Mouse (Mus musculus): Measurements from ENCODE around the gene Armc3.
A peak's percentile ranks its signal among the peaks of the same experiment; 100 is the strongest.
"Not testable (repeated sequence)": the region's sequence is repeated elsewhere in the genome, so short reads cannot be mapped to it uniquely, and the experiment has no call there.

Gene Armc3

DNA sequence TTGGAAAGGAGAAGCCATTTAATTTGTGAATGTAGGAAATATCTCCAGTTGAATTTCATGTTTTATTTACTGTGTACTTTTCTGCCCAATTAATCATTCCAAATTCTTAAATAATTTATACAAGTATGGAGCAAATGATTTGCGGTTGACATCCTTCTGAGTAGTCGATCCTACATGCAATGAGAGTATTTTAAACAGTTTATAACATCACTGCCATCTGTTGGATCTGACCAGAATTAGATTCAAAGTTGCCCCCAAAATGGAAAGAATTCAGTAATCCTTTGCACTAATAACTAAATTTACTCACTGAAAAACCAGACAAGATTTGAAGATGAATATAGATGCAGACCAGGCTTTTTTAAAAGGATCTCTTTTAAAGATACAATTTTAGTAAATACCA lies 75.5 kb downstream of the Armc3 start:
- DNase-seq (ENCODE audit: low read depth, low spot score) = no peak

DNA sequence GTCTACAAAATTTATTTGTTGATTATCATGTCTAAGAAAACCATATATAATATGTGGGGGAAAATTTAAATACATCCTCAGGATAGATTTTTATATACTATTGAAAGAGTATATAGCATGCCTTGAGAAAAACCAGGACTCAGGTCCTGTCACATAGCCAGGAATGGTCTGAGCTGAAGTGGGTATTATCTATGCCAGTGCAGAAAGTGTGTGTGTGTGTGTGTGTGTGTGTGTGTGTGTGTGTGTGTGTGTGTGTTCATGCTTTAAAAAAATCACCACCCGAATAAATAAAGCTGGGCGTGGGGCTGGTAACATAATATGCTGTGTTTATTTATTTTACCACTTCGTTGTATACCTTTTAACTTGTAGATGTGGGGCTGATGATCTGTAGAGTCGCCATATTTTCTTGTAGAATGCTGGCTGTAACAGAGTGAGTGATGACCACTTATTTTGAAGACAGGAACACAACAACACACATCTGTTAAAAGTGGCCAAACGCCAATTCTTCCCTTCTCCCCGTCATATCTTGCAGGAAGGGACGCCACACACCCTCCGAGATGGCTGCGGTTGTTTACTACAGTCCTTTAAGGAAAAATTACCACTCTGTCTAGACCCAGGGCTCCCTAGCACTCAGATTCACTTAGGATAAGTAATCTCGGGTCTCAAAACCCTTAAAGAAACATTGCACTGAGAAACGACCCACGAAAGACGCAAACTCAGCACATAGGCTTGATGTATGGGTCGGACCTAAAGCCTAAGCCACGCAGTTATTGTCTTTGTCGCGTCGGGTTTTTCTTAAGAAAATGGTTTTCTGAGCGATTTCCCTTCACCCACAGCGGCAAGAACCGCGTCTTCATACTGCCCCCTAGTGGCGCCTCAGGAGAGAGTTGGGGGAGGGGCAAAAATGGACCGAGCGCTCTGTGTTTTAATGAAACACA lies 76.8 kb downstream of the Armc3 start:
- DNase-seq (ENCODE audit: low read depth, low spot score) = peak; percentile 88

DNA sequence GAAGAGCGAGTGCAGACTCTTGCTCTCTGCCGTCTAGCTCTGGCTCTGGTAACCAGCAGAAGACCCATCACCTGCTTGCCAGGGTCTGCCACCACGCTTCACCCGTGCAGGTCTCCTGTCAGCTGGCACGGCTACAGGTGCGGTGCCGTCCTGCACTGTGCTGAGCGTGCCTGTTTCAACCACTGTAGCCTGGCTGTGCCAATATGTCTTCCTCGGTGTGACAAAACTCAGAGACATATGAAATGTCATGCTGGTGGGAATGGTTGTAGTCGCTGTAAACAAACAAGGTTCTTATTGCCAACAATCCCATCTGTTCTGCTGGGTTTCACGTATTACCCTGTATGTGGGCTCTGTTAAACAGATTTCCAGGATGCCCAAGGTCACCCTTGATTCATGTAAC lies 81.2 kb downstream of the Armc3 start:
- DNase-seq (ENCODE audit: low read depth, low spot score) = no peak

DNA sequence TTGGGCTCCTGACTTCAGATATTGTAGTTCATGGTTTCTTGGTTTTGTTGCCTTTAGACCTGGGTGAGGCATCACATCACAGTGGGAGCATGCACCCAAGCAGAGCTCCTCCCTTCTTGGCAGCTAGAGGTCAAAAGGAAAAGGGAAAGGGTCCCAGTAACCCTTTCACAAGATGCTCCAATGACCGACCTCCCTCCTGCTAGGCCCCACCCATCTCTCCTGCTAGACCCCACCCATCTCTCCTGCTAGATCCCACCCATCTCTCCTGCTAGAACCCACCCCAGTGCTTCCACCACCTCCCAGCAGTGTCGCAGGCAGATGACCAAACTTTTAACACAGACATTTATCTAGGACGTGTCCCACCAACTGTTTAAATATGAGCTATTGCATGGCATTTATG lies 93.3 kb downstream of the Armc3 start:
- DNase-seq (ENCODE audit: low read depth, low spot score) = no peak

DNA sequence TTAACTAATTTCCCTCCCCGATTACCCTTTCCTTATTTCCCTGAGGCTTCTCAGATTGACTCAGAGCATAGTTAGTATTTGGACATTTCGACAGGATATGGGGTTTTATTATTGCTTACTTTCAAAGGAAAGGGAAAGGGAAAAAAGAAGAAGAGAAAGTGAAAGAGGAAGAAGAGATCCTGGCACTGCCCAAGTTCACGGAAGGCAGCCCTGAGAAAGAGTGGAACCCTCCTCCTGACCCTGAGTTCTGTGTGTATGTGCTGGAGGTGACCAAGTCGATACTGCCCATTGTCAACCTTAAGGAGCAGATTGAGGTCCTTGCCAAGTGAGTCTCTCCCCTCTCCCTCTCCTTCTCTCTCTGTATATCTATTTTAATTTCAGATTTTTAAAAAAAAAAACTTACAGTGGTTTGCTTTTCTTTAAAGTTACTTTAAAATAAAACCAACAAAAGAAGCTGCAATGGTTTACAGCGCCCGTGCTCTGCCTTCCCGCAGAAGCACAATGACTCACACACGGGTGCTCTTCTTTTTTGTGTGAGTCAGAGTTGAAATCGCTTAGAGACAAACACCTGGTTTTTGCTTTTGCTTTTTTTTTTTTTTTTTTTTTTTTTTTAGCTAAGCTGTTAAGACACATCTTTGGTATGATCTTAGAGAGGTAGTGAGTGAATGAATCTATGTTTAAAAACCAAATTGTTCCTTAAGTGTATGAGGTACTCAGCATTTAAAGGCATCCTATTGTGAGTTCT lies 101.4 kb downstream of the Armc3 start:
- DNase-seq (ENCODE audit: low read depth, low spot score) = no peak

DNA sequence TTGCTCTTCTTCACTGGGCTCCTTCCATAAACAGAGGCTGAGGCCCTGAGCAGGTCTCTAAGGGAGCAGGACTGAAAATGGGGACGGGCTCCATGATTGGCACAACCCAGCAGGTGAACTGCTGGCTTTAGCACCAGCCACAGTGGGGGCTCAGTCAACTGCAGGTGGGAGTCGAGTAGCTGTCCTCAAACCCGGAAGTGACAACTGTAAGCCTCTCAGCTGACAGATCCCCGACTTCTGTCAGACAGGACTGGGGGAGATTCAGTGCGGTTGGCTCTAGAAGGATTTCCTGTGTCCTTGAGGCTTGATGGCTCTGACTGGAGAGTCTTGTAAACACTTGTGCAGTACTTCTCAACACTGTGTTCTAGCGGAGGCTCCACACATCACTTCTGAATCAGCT lies 102.1 kb downstream of the Armc3 start:
- no peak for DNase-seq (ENCODE audit: low read depth, low spot score)

DNA sequence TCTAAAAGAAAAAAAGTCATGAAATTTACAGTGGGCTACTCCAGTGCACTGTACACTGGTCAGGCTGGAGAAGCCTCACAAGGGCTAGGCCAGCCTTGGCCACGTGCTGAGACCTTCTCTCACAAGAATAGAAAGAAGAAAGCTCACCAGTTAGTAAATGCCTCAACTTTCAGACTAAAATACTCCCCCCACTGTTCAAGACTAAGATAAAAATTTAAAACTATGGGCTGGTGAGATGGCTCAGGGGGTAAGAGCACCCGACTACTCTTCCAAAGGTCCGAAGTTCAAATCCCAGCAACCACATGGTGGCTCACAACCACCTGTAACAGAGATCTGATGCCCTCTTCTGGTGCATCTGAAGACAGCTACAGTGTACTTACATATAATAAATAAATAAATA lies 104.0 kb downstream of the Armc3 start:
- DNase-seq (ENCODE audit: low read depth, low spot score) = not testable (repeated sequence)

DNA sequence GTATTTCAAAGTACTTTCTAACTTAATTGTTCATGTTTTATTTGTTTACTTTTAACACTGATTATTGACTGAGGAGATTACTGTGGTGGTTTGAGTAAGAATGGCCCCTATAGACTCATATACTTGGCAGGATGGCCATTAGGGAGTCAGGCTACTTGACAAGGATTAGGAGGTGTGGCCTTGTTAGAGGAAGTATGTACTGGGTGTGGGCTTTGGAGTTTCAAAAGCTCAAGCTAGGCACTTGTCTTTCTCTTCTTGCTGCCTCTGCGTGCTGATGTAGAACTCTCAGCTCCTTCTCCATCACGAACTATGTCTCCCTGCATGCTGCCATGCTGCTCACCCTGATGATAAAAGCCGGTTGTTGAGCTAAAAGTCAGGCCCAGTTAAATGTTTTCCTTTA lies 111.4 kb downstream of the Armc3 start:
- no peak for DNase-seq (ENCODE audit: low read depth, low spot score)

DNA sequence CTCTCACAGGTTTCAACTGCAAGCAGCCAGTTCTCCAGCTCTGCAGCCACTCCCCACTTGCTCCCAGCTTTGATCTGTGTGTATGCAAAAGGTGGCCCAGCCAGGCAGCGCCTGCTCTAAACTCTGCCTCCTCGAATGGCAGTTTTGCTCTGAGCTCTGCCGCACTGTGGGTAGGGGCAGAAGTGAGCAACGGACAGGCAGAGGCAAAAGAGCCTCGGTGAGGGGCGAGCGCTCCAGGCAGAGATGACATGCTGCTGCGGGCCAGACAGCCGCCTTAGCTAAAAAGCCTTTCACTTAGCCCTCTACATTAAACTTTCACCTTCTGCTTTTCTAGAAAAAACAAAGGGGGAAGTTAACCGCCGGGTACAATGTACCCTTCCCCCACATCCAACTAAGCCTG lies 117.0 kb downstream of the Armc3 start:
- DNase-seq (ENCODE audit: low read depth, low spot score) = no peak

DNA sequence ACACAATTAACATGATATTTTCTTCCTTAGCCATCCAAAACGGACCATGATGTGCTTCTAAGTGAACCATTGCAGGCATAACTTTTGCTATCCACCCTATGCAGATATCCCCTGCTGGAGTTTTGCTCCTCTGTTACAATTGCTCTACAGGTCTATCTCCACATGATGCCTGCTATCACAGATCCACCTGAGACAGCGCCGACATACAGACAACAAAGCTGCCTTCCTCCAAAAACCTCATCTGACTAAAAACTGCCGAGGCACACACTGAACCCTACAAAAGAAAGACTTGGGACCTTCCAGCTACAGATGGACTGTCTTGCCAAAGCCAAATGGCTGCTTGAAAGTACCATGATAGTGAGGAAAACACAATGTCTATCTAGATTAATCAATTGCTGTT lies 117.6 kb downstream of the Armc3 start:
- DNase-seq (ENCODE audit: low read depth, low spot score) = no peak

DNA sequence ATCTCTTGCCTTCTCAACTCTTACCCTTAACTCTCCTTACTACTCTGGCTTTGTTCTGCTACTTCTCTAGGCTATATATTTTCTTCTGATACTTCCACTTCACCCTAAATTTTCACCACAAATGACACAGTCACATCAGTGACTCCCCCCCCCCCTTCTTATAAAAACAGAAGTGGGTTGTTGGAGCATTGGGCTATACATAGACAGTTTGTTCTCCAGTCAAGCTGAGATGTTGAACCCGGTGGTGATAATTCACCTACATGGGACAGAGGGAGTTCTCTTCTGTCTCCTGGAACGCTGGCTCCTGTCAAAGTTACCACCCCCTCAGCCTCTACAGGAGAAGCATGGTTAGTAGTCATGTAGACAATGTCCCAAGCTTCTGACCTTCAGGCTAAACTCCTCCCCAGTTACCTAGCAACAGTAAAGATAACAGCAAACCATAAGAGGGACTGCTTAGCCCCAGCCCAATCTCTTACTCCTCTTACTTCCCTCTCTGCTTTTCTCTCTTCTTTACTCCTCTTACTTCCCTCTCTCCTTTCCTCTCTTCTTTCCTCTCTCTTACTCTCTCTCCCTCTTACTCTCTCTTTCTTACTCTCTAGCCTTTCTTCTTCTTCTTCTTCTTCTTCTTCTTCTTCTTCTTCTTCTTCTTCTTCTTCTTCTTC lies 118.2 kb downstream of the Armc3 start:
- DNase-seq (ENCODE audit: low read depth, low spot score) = not testable (repeated sequence)

DNA sequence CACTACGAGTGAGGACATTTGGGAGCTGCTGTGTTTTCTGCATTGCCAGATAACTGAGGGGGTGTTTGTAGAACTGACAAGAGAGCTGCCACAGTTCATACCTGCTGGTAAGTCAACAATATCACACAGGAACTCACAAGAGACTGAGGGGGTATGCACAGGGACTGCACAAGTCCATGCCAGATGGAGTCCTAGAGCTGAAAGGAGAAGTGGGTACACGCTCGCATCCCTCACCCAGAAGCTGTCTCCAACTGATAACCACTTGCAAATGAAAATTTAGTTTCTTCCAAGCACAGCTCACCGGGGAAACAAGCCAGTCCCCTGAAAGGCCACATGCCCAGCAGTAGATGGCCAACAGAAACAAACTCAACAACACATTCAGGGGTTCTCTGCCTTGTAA lies 119.4 kb downstream of the Armc3 start:
- DNase-seq (ENCODE audit: low read depth, low spot score) = no peak

DNA sequence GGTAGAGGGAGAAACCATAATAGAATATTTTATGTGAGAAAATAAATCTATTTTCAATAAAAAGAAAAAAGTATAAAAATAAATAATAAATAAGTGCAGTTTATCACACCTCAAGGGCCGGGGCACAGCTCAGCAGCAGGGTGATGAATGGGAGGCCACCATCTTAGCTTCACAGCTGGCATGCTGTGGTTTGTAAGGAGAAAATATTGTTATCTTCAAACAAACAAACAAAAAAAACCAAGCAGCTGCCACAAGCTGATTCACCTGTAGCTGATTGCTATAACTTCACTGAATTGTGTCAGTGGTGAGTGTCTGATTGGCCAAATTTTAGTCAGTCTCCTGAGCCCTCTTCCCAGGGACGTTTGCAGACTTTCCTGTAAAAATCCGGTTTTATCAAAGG lies 120.2 kb downstream of the Armc3 start:
- no peak for DNase-seq (ENCODE audit: low read depth, low spot score)

DNA sequence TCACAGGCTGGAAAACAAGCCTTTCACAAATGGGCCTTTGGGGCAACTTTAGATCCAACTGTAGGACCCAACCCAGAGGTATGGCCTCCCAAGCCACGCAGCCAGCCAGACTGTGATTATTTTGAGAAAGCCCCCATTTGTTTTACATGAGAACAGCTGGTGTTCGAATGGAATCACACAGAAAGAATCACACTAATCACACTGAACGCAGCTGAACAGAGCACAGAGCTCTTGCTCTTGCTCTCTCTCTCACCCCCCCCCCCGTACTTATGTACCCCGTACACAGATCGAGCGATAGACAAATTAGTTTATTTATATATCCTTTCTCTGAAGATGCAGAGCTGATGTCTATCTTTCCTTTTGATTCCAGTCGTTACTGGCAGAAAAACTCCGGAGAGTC lies 123.3 kb downstream of the Armc3 start:
- no peak for DNase-seq (ENCODE audit: low read depth, low spot score)

DNA sequence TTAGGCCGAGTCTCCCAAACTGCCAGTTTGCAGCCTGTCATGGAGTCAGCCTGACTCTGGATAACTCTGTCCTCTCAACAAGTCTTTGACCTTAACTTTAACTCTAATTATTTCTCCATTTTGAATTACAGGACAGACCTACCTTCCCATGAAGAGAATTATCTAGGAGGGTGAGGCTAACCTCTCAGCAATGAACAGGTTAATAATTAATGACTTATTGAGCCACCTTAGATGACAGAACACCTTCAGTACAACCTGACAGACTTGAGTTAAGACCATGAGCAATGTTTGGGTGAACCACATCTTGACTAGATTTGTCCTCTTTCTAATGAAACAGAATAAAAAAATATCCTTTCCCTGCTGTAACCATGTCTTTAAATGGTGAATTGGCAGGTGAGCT lies 127.3 kb downstream of the Armc3 start:
- no peak for DNase-seq (ENCODE audit: low read depth, low spot score)

DNA sequence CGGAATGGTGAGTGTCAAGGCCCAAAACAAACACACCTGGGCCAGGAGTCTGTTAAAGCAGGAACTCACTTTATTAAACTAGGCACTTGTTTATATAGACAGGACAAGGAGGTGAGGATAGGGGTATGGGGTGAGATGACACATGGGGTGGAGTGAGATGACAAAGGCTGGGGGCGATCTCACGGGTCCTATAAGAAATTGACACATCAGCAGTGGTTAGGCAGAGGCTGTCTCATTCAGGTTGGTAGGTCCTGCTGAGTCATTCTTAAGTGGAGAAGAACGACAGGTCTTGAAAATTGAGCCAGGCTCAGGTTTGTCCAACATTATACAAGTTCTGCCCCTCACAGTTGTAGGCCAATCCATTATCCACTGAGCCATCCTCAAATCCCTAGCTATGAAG lies 128.7 kb downstream of the Armc3 start:
- DNase-seq (ENCODE audit: low read depth, low spot score) = no peak

DNA sequence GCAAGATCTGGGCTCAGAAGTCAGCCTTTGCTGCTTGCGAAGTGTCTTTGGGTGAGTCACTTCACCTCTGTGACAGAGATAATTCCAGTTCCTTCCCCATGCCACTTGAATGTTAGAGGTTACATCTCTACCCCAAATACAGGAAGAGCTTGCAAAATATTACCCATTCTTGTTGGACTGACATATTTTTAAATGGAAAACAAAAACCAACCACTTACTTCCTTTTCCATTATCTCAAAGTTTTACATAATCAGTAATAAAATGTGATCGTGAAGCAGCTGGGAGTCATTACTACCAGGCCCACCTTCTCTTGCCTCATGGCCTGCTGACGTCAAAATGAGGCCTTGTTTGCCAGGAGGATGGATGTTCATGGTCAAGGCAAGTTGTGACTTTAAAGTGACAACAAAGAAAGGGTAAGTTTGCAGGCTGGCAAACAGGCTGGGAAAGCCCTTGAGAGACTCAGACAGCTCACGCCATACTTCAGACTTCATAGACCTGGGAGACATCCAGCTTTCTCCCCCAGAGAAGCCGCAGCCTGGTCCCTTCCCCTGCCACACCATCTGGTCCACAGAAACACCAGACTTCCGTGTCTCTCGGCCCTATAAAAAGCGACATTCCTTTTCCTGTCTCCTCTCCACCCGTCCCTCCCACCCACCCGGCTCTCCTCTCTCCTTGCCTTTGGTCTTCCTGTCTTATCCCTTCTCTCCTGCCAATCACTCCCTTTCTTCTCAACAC lies 145.0 kb downstream of the Armc3 start:
- DNase-seq (ENCODE audit: low read depth, low spot score) = no peak

DNA sequence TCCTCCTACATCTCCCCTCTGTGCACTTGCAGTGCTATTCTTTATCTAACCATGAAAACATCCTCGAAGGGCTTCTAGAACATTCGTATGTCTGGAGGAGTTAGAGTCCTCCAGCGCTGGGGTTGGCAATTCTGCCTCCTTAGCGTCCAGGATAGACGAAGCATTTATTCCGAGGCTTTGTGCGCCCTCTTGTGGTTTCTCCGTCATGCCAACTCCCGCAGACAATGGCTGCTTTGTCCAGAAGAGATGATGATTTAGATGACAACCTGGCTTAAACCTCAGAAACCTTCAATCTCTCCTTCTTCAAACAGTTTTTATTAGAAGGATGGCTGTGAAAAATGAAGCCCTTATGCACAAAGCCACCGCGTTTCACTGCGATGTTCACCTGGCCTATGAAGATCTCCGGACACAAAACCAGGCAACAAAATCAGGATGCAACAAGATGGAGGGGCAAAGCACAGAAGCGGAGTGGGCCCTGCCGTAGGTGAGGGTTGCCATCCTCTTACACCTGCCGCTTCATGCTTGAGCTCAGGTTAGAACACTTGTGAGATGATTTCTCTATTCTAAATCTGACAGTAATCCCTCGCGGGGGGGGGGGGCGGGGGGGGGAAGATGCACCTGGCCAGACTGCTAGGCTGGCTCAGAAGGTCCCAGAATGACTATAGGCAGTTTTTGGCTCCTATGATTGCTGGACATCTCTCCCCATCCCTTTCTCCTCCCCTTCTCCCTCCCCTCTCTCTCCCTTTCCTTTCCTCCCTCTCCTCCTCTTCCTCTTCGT lies 145.7 kb downstream of the Armc3 start:
- peak; percentile 90 for DNase-seq (ENCODE audit: low read depth, low spot score)

DNA sequence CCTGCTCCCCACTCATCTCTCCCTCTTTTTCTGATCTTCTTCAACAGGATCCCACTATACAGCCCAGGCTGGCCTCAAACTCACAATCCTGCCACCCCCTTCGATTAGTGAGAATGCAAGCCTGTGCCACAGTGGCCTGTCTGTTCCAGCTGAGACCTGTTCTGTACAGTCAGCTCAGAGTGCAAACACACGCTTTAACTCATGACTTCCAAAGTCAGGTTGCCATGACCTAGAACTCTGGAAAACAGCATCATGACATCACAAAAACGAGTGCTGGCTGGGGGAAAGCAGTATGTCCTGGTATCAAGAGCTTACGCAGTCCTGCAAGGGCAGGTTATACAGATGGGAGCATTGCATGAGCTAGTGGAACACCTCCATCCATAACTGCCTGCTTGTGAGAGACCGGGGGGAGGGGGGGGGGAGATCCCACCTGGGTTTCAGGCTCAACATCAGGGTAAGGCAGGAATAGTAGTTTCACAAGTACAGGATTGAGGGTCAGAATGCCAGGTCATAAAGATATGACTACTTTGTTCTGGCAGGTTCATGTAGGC lies 146.4 kb downstream of the Armc3 start:
- DNase-seq (ENCODE audit: low read depth, low spot score) = no peak

DNA sequence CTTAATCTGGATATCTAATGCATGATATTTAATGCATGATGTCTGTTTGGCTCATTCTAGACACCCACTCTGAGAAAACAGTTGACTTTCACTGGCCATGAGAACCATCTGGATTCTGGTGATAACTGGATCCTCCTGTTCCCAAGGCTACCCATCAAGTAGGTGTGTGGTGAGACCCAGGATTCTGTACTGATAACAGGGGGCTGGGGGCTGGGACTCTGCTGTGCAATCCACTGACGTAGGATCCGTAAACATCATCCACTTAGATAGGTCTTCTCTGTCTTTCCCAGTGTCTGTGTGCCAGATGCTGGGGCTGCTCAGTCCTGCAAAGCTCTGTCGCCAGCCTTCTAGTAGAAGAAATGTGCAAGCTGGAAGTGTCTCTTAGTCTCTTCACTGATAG lies 149.4 kb downstream of the Armc3 start:
- DNase-seq (ENCODE audit: low read depth, low spot score) = no peak

DNA sequence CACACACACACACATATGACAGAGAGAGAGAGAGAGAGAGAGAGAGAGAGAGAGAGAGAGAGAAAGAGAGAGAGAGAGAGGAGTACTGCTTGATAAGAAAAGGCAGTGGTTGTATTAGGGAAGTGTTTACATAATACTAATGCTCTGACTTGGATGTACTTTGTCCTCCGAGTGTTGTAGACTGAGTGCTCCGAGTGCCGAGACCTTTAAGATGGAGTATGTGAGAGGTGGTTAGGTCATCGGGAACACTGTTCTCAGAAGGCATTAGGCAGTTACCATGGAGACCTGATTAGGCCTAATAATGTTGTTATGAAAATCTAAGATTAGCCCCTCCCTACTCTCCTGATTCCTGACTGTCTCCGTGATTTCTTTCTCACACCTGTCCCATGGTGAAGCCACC lies 151.1 kb downstream of the Armc3 start:
- no peak for DNase-seq (ENCODE audit: low read depth, low spot score)

All from mesoderm, embryonic 11.5 days (tissue).